ENCODE assay signal across 9 mouse cellular contexts in genomic region chr2:166945456-166945855, GRCm38 (mm10). TPM values are rescaled to one million over a fixed set of nuclear protein-coding genes. Genes with fewer than 3 reads are reported as not detected.
DNase-seq lines count a peak whose midpoint lies in the region; ATAC-seq lines count a peak whose summit lies in the region.
"Had no signal": no experiment of that assay in that cellular context is flagged by ENCODE, and none has a peak within 500 bp of the region (broad histone marks: within the 10 kb centered on the region; RNA-seq: fewer than 3 reads in every experiment).

No protein-coding gene starts in this region.

- peak; percentile 39 for DNase-seq in hindbrain, embryonic 11.5 days (ENCODE audit: low spot score)
- DNase-seq in hindbrain, embryonic 14.5 days (ENCODE audit: low spot score): no peak
- peak; percentile 45 for DNase-seq in CD4-positive, CD25-positive, alpha-beta regulatory T cell, adult 2 months (ENCODE audit: low read depth, low spot score)
- DNase-seq in embryo, embryonic 10.5 days (ENCODE audit: low spot score): peak; percentile 53
- DNase-seq in liver, embryonic 13.5 days: no peak
- no peak for DNase-seq in urinary bladder, postnatal 36 days (ENCODE audit: low spot score in 2 of 2)
- DNase-seq in layer of hippocampus, postnatal 25 days (ENCODE audit: extremely low spot score in 1 of 2, low spot score in 1 of 2): no peak
- DNase-seq in right cerebral cortex, postnatal 14 days: no peak

- no peaks in the 10 kb centered on the region for H3K27me3 ChIP-seq in hindbrain, embryonic 11.5 days (ENCODE audit: control insufficient read depth, insufficient read depth, low read length)
- no peaks in the 10 kb centered on the region for H3K27me3 ChIP-seq in hindbrain, embryonic 14.5 days (ENCODE audit: control insufficient read depth, insufficient read depth, low read length)
- no peaks in the 10 kb centered on the region for H3K27me3 ChIP-seq in liver, embryonic 13.5 days
- H3K27me3 ChIP-seq: limb, embryonic 15.5 days had no signal

- H3K9me3 ChIP-seq in hindbrain, embryonic 11.5 days (ENCODE audit: control insufficient read depth, low read length): no peaks in the 10 kb centered on the region
- no peaks in the 10 kb centered on the region for H3K9me3 ChIP-seq in hindbrain, embryonic 14.5 days (ENCODE audit: control insufficient read depth, low read length)
- H3K9me3 ChIP-seq in liver, embryonic 13.5 days (replicated peaks): no peaks in the 10 kb centered on the region
- H3K9me3 ChIP-seq: limb, embryonic 15.5 days had no signal

- no peak overlapping the region for H3K27ac ChIP-seq in hindbrain, embryonic 11.5 days (ENCODE audit: low read depth, low read length)
- H3K27ac ChIP-seq in hindbrain, embryonic 14.5 days: no peak overlapping the region
- H3K27ac ChIP-seq in liver, embryonic 13.5 days: no peak overlapping the region
- H3K27ac ChIP-seq: limb, embryonic 15.5 days had no signal

- 64% methylated on average over 4 of the region's 4 CpGs for WGBS in hindbrain, embryonic 11.5 days
- WGBS in hindbrain, embryonic 14.5 days: 53% methylated on average over 4 of the region's 4 CpGs
- WGBS in liver, embryonic 13.5 days (ENCODE audit: insufficient replicate concordance): 57% methylated on average over 4 of the region's 4 CpGs

- H3K4me1 ChIP-seq in hindbrain, embryonic 11.5 days (replicated peaks; ENCODE audit: control insufficient read depth, insufficient read depth, low read length): no peaks in the 10 kb centered on the region
- H3K4me1 ChIP-seq in hindbrain, embryonic 14.5 days (replicated peaks; ENCODE audit: control insufficient read depth, insufficient read depth, low read length): no peaks in the 10 kb centered on the region
- no peaks in the 10 kb centered on the region for H3K4me1 ChIP-seq in liver, embryonic 13.5 days (replicated peaks)
- H3K4me1 ChIP-seq: limb, embryonic 15.5 days had no signal

- ATAC-seq in hindbrain, embryonic 11.5 days (ENCODE audit: low FRiP score): no peak
- ATAC-seq in hindbrain, embryonic 14.5 days (ENCODE audit: low FRiP score): no peak
- ATAC-seq in liver, embryonic 13.5 days (ENCODE audit: low read depth): peak; percentile 40; the same call in 1 of the 2 replicates

- H3K4me3 ChIP-seq in hindbrain, embryonic 11.5 days (ENCODE audit: low read depth, low read length): no peak overlapping the region
- H3K4me3 ChIP-seq in hindbrain, embryonic 14.5 days (replicated peaks; ENCODE audit: low read length): no peak overlapping the region
- H3K4me3 ChIP-seq in liver, embryonic 13.5 days (replicated peaks): no peak overlapping the region
- H3K4me3 ChIP-seq: limb, embryonic 15.5 days had no signal

- no peak overlapping the region for H3K4me2 ChIP-seq in hindbrain, embryonic 11.5 days (replicated peaks; ENCODE audit: low read depth, low read length)
- no peak overlapping the region for H3K4me2 ChIP-seq in hindbrain, embryonic 14.5 days (replicated peaks)
- H3K4me2 ChIP-seq in liver, embryonic 13.5 days: no peak overlapping the region
- H3K4me2 ChIP-seq: limb, embryonic 15.5 days had no signal

- H3K9ac ChIP-seq in hindbrain, embryonic 11.5 days (ENCODE audit: low read depth, low read length): no peak overlapping the region
- no peak overlapping the region for H3K9ac ChIP-seq in hindbrain, embryonic 14.5 days
- H3K9ac ChIP-seq in liver, embryonic 13.5 days: no peak overlapping the region
- H3K9ac ChIP-seq: limb, embryonic 15.5 days had no signal

- H3K36me3 ChIP-seq in hindbrain, embryonic 11.5 days (ENCODE audit: control insufficient read depth, insufficient read depth, low read length): peaks cover 23% of the 10 kb centered on the region
- H3K36me3 ChIP-seq in hindbrain, embryonic 14.5 days (replicated peaks; ENCODE audit: control insufficient read depth, insufficient read depth): peaks cover 96% of the 10 kb centered on the region
- peaks cover 98% of the 10 kb centered on the region for H3K36me3 ChIP-seq in liver, embryonic 13.5 days

RNA-seq across cellular contexts. Expression of gene Cse1l, which starts 39.6 kb away (rescaled TPM):
- polyA plus RNA-seq in hindbrain, embryonic 11.5 days (2014; fragmentation: Nextera tagmentation; extraction: Ambion mirVana): 169 and 219 TPM in 2 replicates
- polyA plus RNA-seq in hindbrain, embryonic 14.5 days (2014; fragmentation: Nextera tagmentation; extraction: Ambion mirVana): 112 and 133 TPM in 2 replicates
- polyA plus RNA-seq in liver, embryonic 13.5 days (2015; fragmentation: Nextera tagmentation; extraction: Ambion mirVana): 69.3 and 92.1 TPM in 2 replicates
- total RNA-seq in layer of hippocampus, postnatal 25 days (2021): 10 to 100 TPM; 51.6 to 52.6 TPM

RNA-seq across cellular contexts. Expression of gene Stau1, which starts 50.6 kb away (rescaled TPM):
- 93.0 and 101 TPM in 2 replicates for polyA plus RNA-seq in hindbrain, embryonic 11.5 days (2014; fragmentation: Nextera tagmentation; extraction: Ambion mirVana)
- 103 and 107 TPM in 2 replicates for polyA plus RNA-seq in hindbrain, embryonic 14.5 days (2014; fragmentation: Nextera tagmentation; extraction: Ambion mirVana)
- 24.2 and 33.2 TPM in 2 replicates for polyA plus RNA-seq in liver, embryonic 13.5 days (2015; fragmentation: Nextera tagmentation; extraction: Ambion mirVana)
- 10 to 100 TPM; 57.8 to 65.3 TPM for total RNA-seq in layer of hippocampus, postnatal 25 days (2021)

Comparison
In these comparisons a context has a peak if more than half of its experiments do, and no peak if none do; other contexts are left out.
1. DNase-seq: peak in hindbrain, embryonic 11.5 days (single experiment), CD4-positive, CD25-positive, alpha-beta regulatory T cell, adult 2 months (single experiment) and embryo, embryonic 10.5 days (single experiment); none in hindbrain, embryonic 14.5 days (single experiment), liver, embryonic 13.5 days (single experiment), urinary bladder, postnatal 36 days (0 of 2), layer of hippocampus, postnatal 25 days (0 of 2) and right cerebral cortex, postnatal 14 days (single experiment).